Mouse (Mus musculus) E14TG2a.4 (cell line): ENCODE measurements around the gene Nck1.

ENCODE experiments used
- CTCF ChIP-seq: conservative IDR thresholded peaks from 2 replicates; pipeline ENCODE4 v1.5.1; 2014; ENCODE audit warnings: low read length
- NANOG ChIP-seq: IDR thresholded peaks from 2 replicates; pipeline ENCODE4 v1.6.1; 2014; ENCODE audit warnings: borderline replicate concordance, low read length, mixed read lengths
- POU5F1 ChIP-seq: IDR thresholded peaks from 2 replicates; pipeline ENCODE4 v1.6.1; 2014; ENCODE audit warnings: low read length, borderline replicate concordance

DNA sequence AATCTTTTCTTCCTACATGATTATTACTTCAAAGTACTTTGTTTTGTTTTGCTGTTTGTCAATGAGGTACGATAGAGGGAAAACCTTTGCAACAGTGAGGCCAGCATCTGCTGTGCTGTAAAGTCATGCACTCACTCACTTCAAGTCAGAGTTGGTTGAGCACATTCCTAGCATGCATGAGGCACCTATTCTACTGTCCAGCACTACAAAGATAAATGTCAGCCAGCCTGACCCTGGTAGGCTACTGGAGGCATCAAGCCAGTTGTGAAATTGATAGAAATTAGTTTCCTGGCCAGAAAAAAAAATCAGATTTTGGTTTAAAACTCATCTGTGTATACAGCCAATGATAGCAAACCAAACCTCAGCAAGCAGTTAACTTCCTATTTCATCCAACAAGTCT lies 54.5 kb downstream of the Nck1 start:
- no peak for TF ChIP-seq POU5F1
- no peak for TF ChIP-seq CTCF
- no peak for TF ChIP-seq NANOG
